Mouse (Mus musculus) liver, postnatal 0 days (tissue): ENCODE results near the gene Prom2. TPM values are rescaled to one million over a fixed set of nuclear protein-coding genes. Genes with fewer than 3 reads are reported as not detected.

ENCODE experiments used
- ATAC-seq: fragments of 200-750 bp; cut with Nextera tagmentation; 2 replicates; pipeline ENCODE4 v1.8.0; 2017; ENCODE audit warnings: mild to moderate bottlenecking, moderate library complexity
- DNase-seq: peaks from one replicate; pipeline ENCODE4 v3.0.0-alpha.2; 2016
- H3K27ac ChIP-seq: fragments of 300-500 bp; sonication (generic); 2 replicates; pipeline ENCODE4 v1.5.1; 2014; ENCODE audit warnings: antibody characterized with exemption, moderate library complexity, mild to moderate bottlenecking, low read depth
- H3K27me3 ChIP-seq: fragments of 300-500 bp; sonication (generic); 2 replicates; pipeline ENCODE4 v1.6.1; 2014; ENCODE audit warnings: low read length, control low read depth, mixed read lengths; ENCODE audit not compliant: insufficient read depth
- H3K36me3 ChIP-seq: fragments of 300-500 bp; sonication (generic); replicated peaks from 2 replicates; pipeline ENCODE4 v1.6.1; 2014; ENCODE audit warnings: mild to moderate bottlenecking, control low read depth, low read length, moderate library complexity, mixed read lengths; ENCODE audit not compliant: insufficient read depth
- H3K4me1 ChIP-seq: fragments of 300-500 bp; sonication (generic); 2 replicates; pipeline ENCODE4 v1.6.1; 2014; ENCODE audit warnings: antibody characterized with exemption, mild to moderate bottlenecking, control low read depth; ENCODE audit not compliant: insufficient read depth
- H3K4me2 ChIP-seq: fragments of 300-500 bp; sonication (generic); 2 replicates; pipeline ENCODE4 v1.6.1; 2014; ENCODE audit warnings: low read depth, mild to moderate bottlenecking, low read length, moderate library complexity, mixed read lengths
- H3K4me3 ChIP-seq: fragments of 300-500 bp; sonication (generic); 2 replicates; pipeline ENCODE4 v1.5.1; 2014; ENCODE audit warnings: low read depth, low read length
- H3K9ac ChIP-seq: fragments of 300-500 bp; sonication (generic); replicated peaks from 2 replicates; pipeline ENCODE4 v1.6.1; 2014; ENCODE audit warnings: mild to moderate bottlenecking, moderate library complexity
- H3K9me3 ChIP-seq: fragments of 300-500 bp; sonication (generic); 2 replicates; pipeline ENCODE4 v1.6.1; 2016; ENCODE audit warnings: mild to moderate bottlenecking, control low read depth, low read length, mixed read lengths
- CTCF ChIP-seq: sonication (generic); IDR thresholded peaks from 2 replicates; pipeline ENCODE4 v1.5.1; 2016; ENCODE audit warnings: antibody characterized with exemption, low read depth
- EP300 ChIP-seq: IDR thresholded peaks from 2 replicates; pipeline ENCODE4 v1.6.1; 2016; ENCODE audit warnings: antibody characterized with exemption, low read depth, mild to moderate bottlenecking
- whole genome bisulfite sequencing: fragments of 180-500 bp; shearing (Covaris S2); extraction: QIAGEN DNeasy Blood & Tissue Kit; methylation state at CpG from one replicate; pipeline ENCODE4 v1.1.7; 2014; ENCODE audit not compliant: insufficient replicate concordance; 5-methylcytosine and 5-hydroxymethylcytosine counted together
- polyA plus RNA-seq: library from polyadenylated mRNA; unstranded; fragments of >200 nt; fragmentation: Nextera tagmentation; extraction: Ambion mirVana; gene quantifications from 2 replicates; pipeline ENCODE4 v1.2.1, GENCODE M21; 2015

Prom2 gene
- polyA plus RNA-seq, 1 experiment from 2014 or later = not detected

DNA sequence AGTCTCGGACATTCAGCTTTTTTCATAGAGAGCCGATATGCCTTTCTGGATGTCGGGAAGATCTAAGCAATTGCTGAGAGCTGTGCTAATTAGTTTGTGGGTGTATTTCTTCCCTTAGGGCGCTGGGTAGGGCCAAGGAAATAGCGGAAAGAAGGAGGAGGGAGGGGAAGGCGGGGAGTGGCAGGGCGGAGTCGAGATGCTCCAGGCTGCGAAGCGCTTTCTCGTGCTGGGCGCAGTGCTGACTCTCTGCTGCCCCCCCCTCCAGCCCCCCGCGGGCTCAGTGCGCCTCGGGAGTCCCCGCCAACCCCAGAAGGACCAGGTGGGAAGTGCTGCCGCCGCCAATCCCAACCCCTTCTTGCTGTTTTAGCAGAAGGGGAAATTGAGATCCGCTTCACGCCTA, 58.3 kb downstream of the Prom2 start:
- Histone ChIP-seq H3K9ac (no peak overlapping the region), H3K27ac (no peak overlapping the region), H3K4me2 (peak overlapping the region; percentile 68), H3K36me3 (no peaks in the 10 kb centered on the region), H3K27me3 (peaks cover 64% of the 10 kb centered on the region), H3K4me1 (peaks cover 9% of the 10 kb centered on the region; the same call in 1 of the 2 replicates), H3K9me3 (no peaks in the 10 kb centered on the region), H3K4me3 (peak overlapping the region; percentile 46)
- no peak for DNase-seq
- 1% methylated on average over 20 of the region's 21 CpGs for WGBS
- ATAC-seq = no peak
- TF ChIP-seq EP300 (no peak), CTCF (no peak)

DNA sequence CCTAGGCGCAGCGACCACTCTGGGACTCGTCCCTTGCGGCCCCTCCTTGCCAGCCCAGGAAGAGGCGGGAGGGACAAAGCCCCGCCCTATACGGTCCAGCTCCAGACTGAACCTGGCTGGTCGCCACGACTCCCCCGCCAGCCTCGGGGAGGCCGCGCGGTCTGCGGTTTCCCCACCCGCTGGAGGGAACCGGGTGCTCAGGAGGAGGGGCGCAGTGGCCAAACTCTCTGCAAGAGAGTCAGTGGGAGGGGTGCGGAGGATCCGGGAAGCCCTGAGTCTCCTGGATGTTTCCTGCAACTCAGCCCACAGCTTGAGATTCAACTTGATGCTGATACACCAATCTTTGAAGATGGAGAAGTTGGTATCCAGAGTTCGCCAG, 58.7 kb downstream of the Prom2 start:
- H3K27ac ChIP-seq = no peak overlapping the region
- H3K4me2 ChIP-seq = peak overlapping the region; percentile 68
- under 1% methylated on average over 21 of the region's 21 CpGs for WGBS
- H3K27me3 ChIP-seq = peaks cover 64% of the 10 kb centered on the region
- H3K9ac ChIP-seq = no peak overlapping the region
- ATAC-seq = no peak
- no peaks in the 10 kb centered on the region for H3K36me3 ChIP-seq
- no peak for TF ChIP-seq EP300
- TF ChIP-seq CTCF = no peak
- peak; percentile 39 for DNase-seq
- peak overlapping the region; percentile 46 for H3K4me3 ChIP-seq
- H3K4me1 ChIP-seq = peaks cover 9% of the 10 kb centered on the region; the same call in 1 of the 2 replicates
- no peaks in the 10 kb centered on the region for H3K9me3 ChIP-seq

DNA sequence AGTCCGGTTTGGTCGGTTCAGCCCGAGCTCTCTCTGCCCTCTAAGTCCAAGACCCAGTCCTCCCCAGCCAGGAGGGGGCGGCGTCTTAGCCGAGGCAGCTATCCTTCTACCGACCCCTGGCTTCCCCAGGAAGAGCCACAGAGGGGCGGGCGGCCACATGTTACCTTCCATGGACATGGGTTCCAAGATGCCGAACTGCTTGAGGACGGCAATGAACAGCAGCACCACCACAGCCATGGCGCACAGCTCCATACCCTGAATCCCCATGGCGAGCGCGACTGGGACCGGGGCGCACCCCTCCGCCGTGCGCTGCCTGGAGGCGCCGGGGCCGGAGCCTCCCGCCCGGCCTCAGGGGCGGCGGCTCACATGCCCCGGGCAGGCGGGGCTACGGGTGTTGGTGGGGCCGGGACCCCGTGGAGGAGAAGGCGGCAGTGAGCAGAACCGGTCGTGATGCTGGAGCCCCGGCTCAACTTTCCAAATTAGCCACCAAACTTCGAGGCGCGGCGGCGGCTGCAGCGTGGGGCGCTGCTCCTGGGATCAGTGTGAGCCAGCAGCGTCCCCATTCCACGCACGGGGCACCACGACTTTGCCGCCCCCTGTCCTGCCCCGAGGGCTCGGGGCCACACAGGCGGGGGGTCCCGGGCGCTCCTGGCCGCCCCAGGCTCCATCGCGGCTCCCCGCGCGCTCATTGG, 59.3 kb downstream of the Prom2 start:
- H3K9me3 ChIP-seq = no peaks in the 10 kb centered on the region
- no peak overlapping the region for H3K9ac ChIP-seq
- no peaks in the 10 kb centered on the region for H3K36me3 ChIP-seq
- peaks cover 64% of the 10 kb centered on the region for H3K27me3 ChIP-seq
- under 1% methylated on average over 55 of the region's 59 CpGs for WGBS
- peak overlapping the region; percentile 46 for H3K4me3 ChIP-seq
- H3K4me1 ChIP-seq = peaks cover 9% of the 10 kb centered on the region; the same call in 1 of the 2 replicates
- no peak for DNase-seq
- TF ChIP-seq EP300 (no peak), CTCF (no peak)
- no peak overlapping the region for H3K27ac ChIP-seq
- H3K4me2 ChIP-seq = peak overlapping the region; percentile 68
- no peak for ATAC-seq

DNA sequence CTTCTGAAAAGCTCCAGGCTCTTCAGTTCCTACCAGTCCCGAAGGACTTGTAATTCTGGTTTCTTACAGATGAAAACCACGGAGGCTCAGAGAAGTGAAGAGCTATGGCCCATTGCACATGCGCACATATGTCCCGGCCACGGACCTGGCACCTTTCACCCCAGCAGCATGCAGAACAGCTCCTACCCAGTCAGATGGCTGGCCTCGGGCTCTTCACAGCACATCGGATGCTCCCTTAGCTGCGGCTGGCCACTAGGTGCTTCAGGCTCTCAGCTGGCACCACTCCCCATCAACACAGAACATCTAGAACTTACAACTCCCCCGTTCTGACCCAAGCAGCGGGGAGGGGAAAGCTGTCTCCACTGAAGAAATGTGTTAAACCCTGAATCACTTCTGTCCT, 61.5 kb downstream of the Prom2 start:
- Histone ChIP-seq H3K36me3 (no peaks in the 10 kb centered on the region), H3K9ac (no peak overlapping the region), H3K27me3 (peaks cover 55% of the 10 kb centered on the region), H3K9me3 (no peaks in the 10 kb centered on the region), H3K27ac (no peak overlapping the region), H3K4me3 (no peak overlapping the region), H3K4me1 (peaks cover 8% of the 10 kb centered on the region; the same call in 1 of the 2 replicates), H3K4me2 (no peak overlapping the region)
- DNase-seq = no peak
- no peak for ATAC-seq
- WGBS = 65% methylated on average over 10 of the region's 10 CpGs
- TF ChIP-seq EP300 (no peak), CTCF (no peak)

DNA sequence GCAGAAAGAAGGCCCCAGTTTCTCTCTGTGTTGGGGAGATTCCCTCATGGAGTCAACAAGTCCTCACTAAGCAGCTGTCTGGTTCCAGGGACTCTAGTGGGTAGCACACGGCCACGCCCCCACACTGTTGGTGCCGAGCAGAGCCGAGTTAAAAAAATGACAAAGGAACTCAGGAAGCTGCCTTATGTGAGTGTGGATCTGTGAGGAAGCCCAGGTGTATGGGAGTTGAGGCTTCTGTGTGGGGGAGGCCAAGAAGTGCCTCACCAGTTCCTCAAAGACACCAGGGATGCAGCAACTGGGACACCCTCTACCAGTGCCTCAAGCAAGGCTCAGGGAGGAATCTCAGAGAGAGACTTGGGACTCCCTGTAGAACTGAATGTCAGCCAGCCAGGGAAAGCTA, 62.1 kb downstream of the Prom2 start:
- peaks cover 5% of the 10 kb centered on the region; the same call in 1 of the 2 replicates for H3K4me1 ChIP-seq
- H3K36me3 ChIP-seq = no peaks in the 10 kb centered on the region
- WGBS = 63% methylated on average over 4 of the region's 4 CpGs
- no peak overlapping the region for H3K4me2 ChIP-seq
- ATAC-seq = no peak
- H3K9ac ChIP-seq = no peak overlapping the region
- TF ChIP-seq CTCF (no peak), EP300 (no peak)
- H3K9me3 ChIP-seq = no peaks in the 10 kb centered on the region
- no peak overlapping the region for H3K4me3 ChIP-seq
- no peak overlapping the region for H3K27ac ChIP-seq
- H3K27me3 ChIP-seq = peaks cover 49% of the 10 kb centered on the region
- DNase-seq = no peak

Other genes with a start within 250 kb of the Prom2 start
- gene Dusp2, start 205.3 kb downstream of the Prom2 start, polyA plus RNA-seq = 5.6 and 5.9 TPM in 2 replicates
- gene Astl, start 202.8 kb downstream of the Prom2 start, polyA plus RNA-seq = not detected in 2 replicates
- gene Adra2b, start 178.3 kb downstream of the Prom2 start, polyA plus RNA-seq = 4.7 and 4.8 TPM in 2 replicates
- 0.46 and 0.51 TPM in 2 replicates for gene Gpat2, start 116.3 kb downstream of the Prom2 start, polyA plus RNA-seq
- gene Fahd2a, start 96.9 kb downstream of the Prom2 start, polyA plus RNA-seq = 14.7 and 16.9 TPM in 2 replicates
- 0.23 and 0.43 TPM in 2 replicates for gene Kcnip3, start 19.4 kb downstream of the Prom2 start, polyA plus RNA-seq
- 1.2 and 1.7 TPM in 2 replicates for gene Zfp661, start 45.6 kb upstream of the Prom2 start, polyA plus RNA-seq
- 76.3 and 81.5 TPM in 2 replicates for gene Mrps5, start 45.8 kb upstream of the Prom2 start, polyA plus RNA-seq
- 0.23 and 0.24 TPM in 2 replicates for gene Mal, start 115.2 kb upstream of the Prom2 start, polyA plus RNA-seq
- 0.05 and 0.08 TPM in 2 replicates for gene Mall, start 188.5 kb upstream of the Prom2 start, polyA plus RNA-seq
- gene Nphp1, start 247.4 kb upstream of the Prom2 start, polyA plus RNA-seq = 3.9 and 4.4 TPM in 2 replicates